Mouse (Mus musculus): ENCODE measurements around the gene Dgkz.

DNA sequence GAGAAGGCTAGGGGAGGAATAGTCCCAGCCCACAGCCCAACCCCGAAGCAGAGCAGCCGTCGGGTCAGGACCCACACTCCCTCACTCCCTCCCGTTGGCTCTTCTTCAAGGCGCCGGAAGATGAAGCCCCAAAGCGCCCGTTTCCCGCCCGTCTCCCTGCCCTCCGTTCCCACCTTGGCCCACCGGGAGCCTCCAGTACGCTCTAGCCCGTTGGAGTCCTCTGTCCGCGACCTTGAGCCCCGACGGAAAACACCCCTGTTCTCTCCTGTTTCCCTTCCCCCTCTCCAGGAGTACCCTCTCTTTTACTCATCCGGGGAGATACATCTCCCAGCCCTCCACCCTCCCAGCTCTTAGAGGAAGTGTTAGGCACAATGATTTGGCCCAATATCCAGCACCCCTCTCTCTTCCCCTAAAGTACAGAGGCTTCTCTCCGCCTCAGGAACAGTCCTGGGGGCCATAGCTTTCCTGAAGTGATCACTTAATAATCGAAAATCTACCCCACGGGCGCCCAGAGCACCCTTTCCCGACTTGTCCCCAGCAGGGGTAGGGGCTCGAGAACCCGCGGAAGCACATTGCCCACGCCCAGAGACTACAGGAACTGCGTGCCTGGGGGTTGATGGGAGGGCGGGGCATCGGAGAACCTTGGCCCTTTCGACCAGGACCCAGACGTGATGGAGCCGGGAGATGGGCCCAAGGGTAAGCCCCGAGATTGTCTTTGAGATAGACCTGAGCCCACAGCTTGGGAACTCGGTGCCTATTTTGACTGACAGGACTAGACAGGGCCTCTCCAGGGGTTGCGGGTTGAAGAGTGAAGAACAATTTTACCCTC, 52.9 kb downstream of the Dgkz start:
- TF ChIP-seq CTCF (IDR thresholded peaks at IDR 0.05; ENCODE audit: borderline replicate concordance, insufficient read depth, low read length) (no peak), POLR2A (IDR thresholded peaks at IDR 0.05; ENCODE audit: low read depth, low read length) (no peak)

All from embryonic fibroblast, embryonic 13.5 days (primary cell).